9 mouse cellular contexts compared by ENCODE assay signal in genomic region chr4:40285582-40285981, GRCm38 (mm10). TPM values are rescaled to one million over a fixed set of nuclear protein-coding genes. Genes with fewer than 3 reads are reported as not detected.
A peak's percentile ranks its signal among the peaks of the same experiment; 100 is the strongest.
DNase-seq lines count a peak whose midpoint lies in the region; ATAC-seq and TF ChIP-seq lines count a peak whose summit lies in the region.
"Had no signal": no experiment of that assay in that cellular context is flagged by ENCODE, and none has a peak within 500 bp of the region (broad histone marks: within the 10 kb centered on the region; RNA-seq: fewer than 3 reads in every experiment).

No protein-coding gene starts in this region.

- TF ChIP-seq POLR2A in thymus, adult 2 months (IDR thresholded peaks at IDR 0.05; ENCODE audit: control insufficient read depth, extremely low read depth, insufficient read depth, low read length, poor library complexity) = no peak

- H3K4me3 ChIP-seq in hindbrain, embryonic 10.5 days = no peak overlapping the region
- H3K4me3 ChIP-seq in hindbrain, embryonic 16.5 days (ENCODE audit: low read length) = no peak overlapping the region
- H3K4me3 ChIP-seq in thymus, adult 2 months (ENCODE audit: control insufficient read depth, insufficient read depth, low read length) = no peak overlapping the region
- H3K4me3 ChIP-seq: limb, embryonic 12.5 days had no signal

- no peak overlapping the region for H3K27ac ChIP-seq in hindbrain, embryonic 10.5 days
- no peak overlapping the region for H3K27ac ChIP-seq in hindbrain, embryonic 16.5 days (ENCODE audit: low read depth, low read length)
- H3K27ac ChIP-seq in thymus, adult 2 months (ENCODE audit: control insufficient read depth, insufficient read depth, low read length) = no peak overlapping the region
- H3K27ac ChIP-seq: limb, embryonic 12.5 days had no signal

- intact Hi-C loops in heart, postnatal 10 days (cut with DNase I) = loop anchor here (2.0 to 5.0 kb wide), 2 partner anchors 68 to 103 kb away; no protein-coding TSS in a partner anchor

- H3K9me3 ChIP-seq in hindbrain, embryonic 10.5 days = peaks cover 4% of the 10 kb centered on the region; the same call in 1 of the 2 replicates
- H3K9me3 ChIP-seq in hindbrain, embryonic 16.5 days (ENCODE audit: control insufficient read depth, low read length) = no peaks in the 10 kb centered on the region

- DNase-seq in hindbrain, embryonic 10.5 days (ENCODE audit: low spot score) = peak; percentile 39
- peak; percentile 60 for DNase-seq in MN1 (ENCODE audit: low spot score)
- DNase-seq in cerebellum, adult 9-10 months = peak; percentile 70
- peak; percentile 69 to 84 for DNase-seq in heart, postnatal 10 days
- DNase-seq in layer of hippocampus, postnatal 36 days = peak; percentile 34 to 65
- peak; percentile 78 for DNase-seq in thymus, adult 2 months

- no peak overlapping the region for H3K9ac ChIP-seq in hindbrain, embryonic 16.5 days (ENCODE audit: low read depth, low read length)
- H3K9ac ChIP-seq: limb, embryonic 12.5 days had no signal

- no peaks in the 10 kb centered on the region for H3K4me1 ChIP-seq in hindbrain, embryonic 10.5 days (replicated peaks)
- no peaks in the 10 kb centered on the region for H3K4me1 ChIP-seq in hindbrain, embryonic 16.5 days (ENCODE audit: control insufficient read depth, insufficient read depth, low read depth, low read length)
- no peaks in the 10 kb centered on the region for H3K4me1 ChIP-seq in thymus, adult 2 months (replicated peaks; ENCODE audit: control insufficient read depth, insufficient read depth, low read length)
- H3K4me1 ChIP-seq: limb, embryonic 12.5 days had no signal

- H3K27me3 ChIP-seq in hindbrain, embryonic 10.5 days (ENCODE audit: insufficient read depth, poor library complexity, severe bottlenecking) = no peaks in the 10 kb centered on the region
- H3K27me3 ChIP-seq in hindbrain, embryonic 16.5 days (replicated peaks; ENCODE audit: control insufficient read depth, insufficient read depth, low read length) = no peaks in the 10 kb centered on the region
- no peaks in the 10 kb centered on the region for H3K27me3 ChIP-seq in thymus, adult 2 months (ENCODE audit: control insufficient read depth, insufficient read depth, low read length)
- H3K27me3 ChIP-seq: limb, embryonic 12.5 days had no signal

- 28% methylated on average over 4 of the region's 4 CpGs for WGBS in hindbrain, embryonic 10.5 days
- 24% methylated on average over 4 of the region's 4 CpGs for WGBS in hindbrain, embryonic 16.5 days
- 16% methylated on average over 4 of the region's 4 CpGs for WGBS in thymus, adult 2 months

- H3K36me3 ChIP-seq in hindbrain, embryonic 10.5 days = no peaks in the 10 kb centered on the region
- H3K36me3 ChIP-seq in hindbrain, embryonic 16.5 days (ENCODE audit: control insufficient read depth, insufficient read depth, low read length) = no peaks in the 10 kb centered on the region
- no peaks in the 10 kb centered on the region for H3K36me3 ChIP-seq in thymus, adult 2 months (ENCODE audit: control insufficient read depth, insufficient read depth, low read length)
- H3K36me3 ChIP-seq: limb, embryonic 12.5 days had no signal

- TF ChIP-seq CTCF in thymus, adult 2 months (IDR thresholded peaks at IDR 0.05; ENCODE audit: borderline replicate concordance, control insufficient read depth, extremely low read depth, insufficient read depth, low read length, poor library complexity) = no peak

- H3K4me2 ChIP-seq in hindbrain, embryonic 16.5 days (ENCODE audit: low read length) = no peak overlapping the region
- H3K4me2 ChIP-seq: limb, embryonic 12.5 days had no signal

- no peak for ATAC-seq in hindbrain, embryonic 16.5 days
- ATAC-seq in monocyte, adult 5-6 weeks (replicated peaks; ENCODE audit: insufficient number of reproducible peaks, low FRiP score, low TSS enrichment, poor library complexity, severe bottlenecking) = peak; percentile 66; the same call in 1 of the 2 replicates

RNA-seq across cellular contexts. Expression of gene Ndufb6, which starts 6.4 kb away (rescaled TPM):
- polyA plus RNA-seq in hindbrain, embryonic 10.5 days (2016; fragmentation: Nextera tagmentation; extraction: Ambion mirVana) = 317 and 344 TPM in 2 replicates
- polyA plus RNA-seq in hindbrain, embryonic 16.5 days (2015; fragmentation: Nextera tagmentation; extraction: Ambion mirVana) = 369 and 426 TPM in 2 replicates
- 100 to 1,000 TPM; 450 to 461 TPM for total RNA-seq in heart, postnatal 10 days (2021)
- 100 to 1,000 TPM; 171 to 194 TPM for total RNA-seq in layer of hippocampus, postnatal 36 days (2021)
- 19.6 to 49.3 TPM (median 45.1 TPM) in 3 replicates for total RNA-seq in monocyte, adult 5-6 weeks (2017)
- 102 and 125 TPM in 2 replicates for polyA plus RNA-seq in thymus, adult 2 months (2012; rRNA removed)

RNA-seq across cellular contexts. Expression of gene Topors, which starts 15.9 kb away (rescaled TPM):
- polyA plus RNA-seq in hindbrain, embryonic 10.5 days (2016; fragmentation: Nextera tagmentation; extraction: Ambion mirVana) = 38.4 and 45.2 TPM in 2 replicates
- polyA plus RNA-seq in hindbrain, embryonic 16.5 days (2015; fragmentation: Nextera tagmentation; extraction: Ambion mirVana) = 28.8 and 31.5 TPM in 2 replicates
- 10 to 100 TPM; 15.7 to 18.1 TPM for total RNA-seq in heart, postnatal 10 days (2021)
- 10 to 100 TPM; 20.9 to 21.3 TPM for total RNA-seq in layer of hippocampus, postnatal 36 days (2021)
- 78.8 to 88.0 TPM (median 79.8 TPM) in 3 replicates for total RNA-seq in monocyte, adult 5-6 weeks (2017)
- 6.1 and 7.4 TPM in 2 replicates for polyA plus RNA-seq in thymus, adult 2 months (2012; rRNA removed)

RNA-seq across cellular contexts. Expression of gene Smim27, which starts 16.2 kb away (rescaled TPM):
- 26.0 and 26.6 TPM in 2 replicates for polyA plus RNA-seq in hindbrain, embryonic 10.5 days (2016; fragmentation: Nextera tagmentation; extraction: Ambion mirVana)
- polyA plus RNA-seq in hindbrain, embryonic 16.5 days (2015; fragmentation: Nextera tagmentation; extraction: Ambion mirVana) = 12.5 TPM in 2 replicates
- 10 to 100 TPM; 34.2 to 34.7 TPM for total RNA-seq in heart, postnatal 10 days (2021)
- total RNA-seq in layer of hippocampus, postnatal 36 days (2021) = 10 to 100 TPM; 12.9 to 14.9 TPM
- 6.8 to 13.1 TPM (median 8.2 TPM) in 3 replicates for total RNA-seq in monocyte, adult 5-6 weeks (2017)
- 10.9 and 18.4 TPM in 2 replicates for polyA plus RNA-seq in thymus, adult 2 months (2012; rRNA removed)

RNA-seq across cellular contexts. Expression of gene Ddx58, which starts 46.0 kb away (rescaled TPM):
- 2.1 and 4.2 TPM in 2 replicates for polyA plus RNA-seq in hindbrain, embryonic 10.5 days (2016; fragmentation: Nextera tagmentation; extraction: Ambion mirVana)
- polyA plus RNA-seq in hindbrain, embryonic 16.5 days (2015; fragmentation: Nextera tagmentation; extraction: Ambion mirVana) = 3.3 TPM in 2 replicates
- total RNA-seq in heart, postnatal 10 days (2021) = 10 to 100 TPM in 1 of 2 experiments, 1 to 10 TPM in 1; 7.7 to 10.2 TPM
- 1 to 10 TPM; 3.5 TPM for total RNA-seq in layer of hippocampus, postnatal 36 days (2021)
- 40.6 to 102 TPM (median 50.8 TPM) in 3 replicates for total RNA-seq in monocyte, adult 5-6 weeks (2017)
- polyA plus RNA-seq in thymus, adult 2 months (2012; rRNA removed) = 22.8 and 24.8 TPM in 2 replicates
